Mouse (Mus musculus) neural tube, embryonic 12.5 days (tissue): ENCODE results near the gene Ssr1. TPM values are rescaled to one million over a fixed set of nuclear protein-coding genes. Genes with fewer than 3 reads are reported as not detected.

Experiments
- ATAC-seq: fragments of 200-750 bp; cut with Nextera tagmentation; 2 replicates; pipeline ENCODE4 v1.8.0; 2017; ENCODE audit warnings: low read depth, mild to moderate bottlenecking, moderate TSS enrichment, moderate library complexity; ENCODE audit not compliant: low FRiP score
- H3K27ac ChIP-seq: fragments of 300-500 bp; sonication (generic); 2 replicates; pipeline ENCODE4 v1.5.1; 2016
- H3K27me3 ChIP-seq: fragments of 300-500 bp; sonication (generic); replicated peaks from 2 replicates; pipeline ENCODE4 v1.6.1; 2016; ENCODE audit warnings: mild to moderate bottlenecking
- H3K36me3 ChIP-seq: fragments of 300-500 bp; sonication (generic); 2 replicates; pipeline ENCODE4 v1.6.1; 2016; ENCODE audit warnings: mild to moderate bottlenecking
- H3K4me1 ChIP-seq: fragments of 300-500 bp; sonication (generic); 2 replicates; pipeline ENCODE4 v1.6.1; 2016
- H3K4me2 ChIP-seq: fragments of 300-500 bp; sonication (generic); replicated peaks from 2 replicates; pipeline ENCODE4 v1.6.1; 2016; ENCODE audit warnings: mild to moderate bottlenecking
- H3K4me3 ChIP-seq: fragments of 300-500 bp; sonication (generic); 2 replicates; pipeline ENCODE4 v1.5.1; 2016
- H3K9ac ChIP-seq: fragments of 300-500 bp; sonication (generic); 2 replicates; pipeline ENCODE4 v1.6.1; 2016; ENCODE audit warnings: mild to moderate bottlenecking
- H3K9me3 ChIP-seq: fragments of 300-500 bp; sonication (generic); 2 replicates; pipeline ENCODE4 v1.6.1; 2016; ENCODE audit warnings: mild to moderate bottlenecking
- WGBS: fragments of 180-500 bp; shearing (Covaris S2); methylation state at CpG from one replicate; pipeline ENCODE4 v1.1.7; 2016; 5-methylcytosine and 5-hydroxymethylcytosine counted together
- polyA plus RNA-seq: library from polyadenylated mRNA; unstranded; fragments of >200 nt; fragmentation: Nextera tagmentation; extraction: Ambion mirVana; gene quantifications from 2 replicates; pipeline ENCODE4 v1.2.1, GENCODE M21; 2016

Ssr1 gene
- 79.3 and 91.3 TPM in 2 replicates for polyA plus RNA-seq

DNA sequence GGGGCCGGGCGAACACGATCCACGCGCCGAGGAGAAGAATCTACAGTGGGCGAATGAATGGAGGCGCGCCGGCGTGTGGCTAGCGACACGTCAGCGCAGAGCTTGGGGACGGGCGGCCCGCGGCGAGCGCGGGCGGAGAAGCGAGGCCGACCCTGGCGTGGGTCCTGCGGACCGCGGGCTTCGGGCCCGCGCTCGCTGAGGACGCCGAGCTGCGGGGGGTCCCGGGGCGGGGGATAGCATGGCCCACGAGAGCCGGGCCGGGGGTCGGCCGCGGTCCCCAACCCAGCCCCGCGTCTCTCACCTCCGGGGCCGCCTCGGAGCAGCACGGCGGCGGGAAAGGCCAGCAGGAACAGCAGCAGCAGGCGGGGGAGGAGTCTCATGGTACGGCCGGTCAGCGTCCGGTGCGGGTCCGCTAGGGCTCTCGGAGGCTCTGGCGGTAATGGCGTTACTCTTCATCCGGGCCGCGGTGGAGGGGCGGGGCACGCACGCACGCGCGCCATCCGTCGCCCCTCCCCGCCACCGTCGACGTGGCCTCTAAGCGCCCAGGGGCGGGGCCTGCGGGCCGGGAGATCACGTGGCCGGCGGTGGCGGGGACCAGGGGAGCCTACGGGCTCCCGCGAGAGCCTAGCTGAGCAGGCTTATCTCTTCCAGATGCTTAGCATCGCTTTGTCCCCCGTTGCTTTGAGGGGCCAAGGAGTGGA is at the start of gene Ssr1:
Gene Ssr1 (minus strand): TSS at position 514 of the 701 bp plus-strand sequence.
- under 1% methylated on average over 89 of the region's 89 CpGs for WGBS
- H3K4me1 ChIP-seq = peaks cover 9% of the 10 kb centered on the region
- H3K27me3 ChIP-seq = no peaks in the 10 kb centered on the region
- H3K9ac ChIP-seq = peak within 1 kb of the TSS; percentile 91
- H3K4me3 ChIP-seq = peak within 1 kb of the TSS; percentile 90
- peaks cover 22% of the 10 kb centered on the region for H3K36me3 ChIP-seq
- H3K27ac ChIP-seq = peak within 1 kb of the TSS; percentile 86
- ATAC-seq = peak; percentile 99
- no peaks in the 10 kb centered on the region for H3K9me3 ChIP-seq
- H3K4me2 ChIP-seq = peak within 1 kb of the TSS; percentile 77

DNA sequence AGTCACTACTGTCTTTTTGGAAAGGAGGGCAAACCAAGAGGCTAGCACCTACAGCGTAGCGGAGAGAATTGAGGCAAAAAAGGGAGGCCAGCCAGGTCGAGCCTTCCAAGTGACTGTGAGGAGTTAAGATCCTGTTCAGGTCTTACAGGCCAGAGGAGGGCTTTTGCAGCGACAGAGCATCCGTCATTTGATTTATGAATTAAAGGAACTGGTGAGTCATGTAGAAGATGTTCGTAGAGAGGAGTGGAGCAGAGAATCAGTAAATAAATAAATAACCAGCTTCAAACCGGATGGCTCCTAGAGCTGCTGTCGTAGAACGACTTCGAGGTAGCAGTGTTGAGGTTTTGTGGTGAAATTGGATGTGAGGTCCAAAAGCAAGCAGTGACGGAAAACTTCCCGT is 43.8 kb upstream of the Ssr1 start:
- H3K4me3 ChIP-seq = peak overlapping the region; percentile 85
- no peaks in the 10 kb centered on the region for H3K9me3 ChIP-seq
- no peak overlapping the region for H3K27ac ChIP-seq
- WGBS = 49% methylated on average over 12 of the region's 12 CpGs
- peaks cover 21% of the 10 kb centered on the region for H3K36me3 ChIP-seq
- H3K4me1 ChIP-seq = peaks cover 14% of the 10 kb centered on the region
- H3K27me3 ChIP-seq = no peaks in the 10 kb centered on the region
- ATAC-seq = no peak
- H3K9ac ChIP-seq = peak overlapping the region; percentile 83
- peak overlapping the region; percentile 84 for H3K4me2 ChIP-seq

DNA sequence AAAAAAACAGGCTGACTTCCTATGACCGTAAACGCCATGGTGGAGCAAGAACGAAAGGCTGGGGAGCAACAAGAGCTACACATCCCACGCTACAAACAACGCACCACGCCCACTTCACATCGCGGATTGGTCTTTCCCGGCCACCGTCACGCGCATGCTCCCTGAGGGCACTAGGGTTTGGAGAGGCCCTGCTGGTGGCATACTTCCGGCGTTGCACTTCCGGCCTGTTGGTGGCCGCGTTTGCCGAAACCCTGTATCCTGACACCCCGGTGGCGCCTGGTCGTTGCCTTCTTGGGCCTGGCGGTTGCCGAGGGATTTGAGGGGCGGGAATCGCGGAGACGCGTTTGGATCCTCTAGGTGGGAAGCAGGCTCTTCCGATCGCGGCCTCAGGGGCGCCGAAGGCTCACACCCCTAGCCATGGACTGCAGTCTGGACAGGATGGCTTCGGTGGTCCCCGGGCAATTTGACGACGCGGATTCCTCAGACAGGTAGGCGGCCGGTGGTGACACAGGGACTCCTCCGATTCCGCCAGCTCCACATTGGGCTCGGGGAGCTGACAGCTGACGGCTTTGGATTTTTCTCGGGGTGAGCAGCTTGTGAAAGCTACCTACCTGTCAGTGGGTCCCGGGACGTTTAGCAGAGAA is 43.1 kb upstream of the Ssr1 start, which contains the start of gene Cage1:
Gene Cage1 (minus strand): TSS at position 26 of the 644 bp plus-strand sequence.
- Histone ChIP-seq H3K4me1 (peaks cover 14% of the 10 kb centered on the region), H3K9me3 (no peaks in the 10 kb centered on the region), H3K36me3 (peaks cover 17% of the 10 kb centered on the region), H3K4me2 (peak within 1 kb of the TSS; percentile 84), H3K27ac (no peak within 1 kb of the TSS), H3K4me3 (peak within 1 kb of the TSS; percentile 85), H3K27me3 (no peaks in the 10 kb centered on the region), H3K9ac (peak within 1 kb of the TSS; percentile 83)
- ATAC-seq = peak; percentile 98
- whole genome bisulfite sequencing = under 1% methylated on average over 47 of the region's 47 CpGs

DNA sequence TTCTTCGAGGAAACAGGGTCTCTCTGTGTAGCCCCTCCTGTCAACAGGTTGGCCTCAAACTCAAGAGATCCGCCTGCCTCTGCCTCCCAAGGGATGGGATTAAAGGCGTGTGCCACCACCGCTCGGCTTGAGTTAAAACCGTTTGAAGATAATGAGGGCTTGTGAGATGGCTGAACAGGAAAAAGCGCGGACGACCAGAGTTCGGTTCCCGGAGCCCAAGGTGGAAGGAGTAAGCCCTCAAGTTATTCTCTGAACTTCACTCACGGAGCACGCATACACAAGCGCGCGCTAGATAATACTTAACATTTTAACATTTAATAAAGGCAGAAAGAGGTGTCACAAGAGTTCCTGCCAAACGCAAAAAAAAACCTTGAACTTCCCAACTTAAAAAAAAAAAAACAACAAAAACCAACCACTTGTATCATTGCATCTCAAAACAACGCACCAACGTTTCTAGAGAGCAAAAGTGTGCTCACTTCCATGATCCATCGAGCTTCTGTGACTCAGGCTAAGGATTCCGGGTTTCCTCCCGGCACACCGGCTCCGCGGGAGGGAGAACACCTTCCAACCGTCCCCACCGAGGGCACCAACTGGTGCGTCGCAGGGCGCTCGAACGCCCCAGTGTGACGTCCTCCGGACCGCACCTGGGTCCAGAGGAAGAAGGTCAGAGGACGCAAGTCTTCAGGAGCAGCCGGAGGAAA is 42.5 kb upstream of the Ssr1 start, which contains the start of gene Riok1:
Gene Riok1 (plus strand): TSS at position 653 of the 701 bp plus-strand sequence.
- Histone ChIP-seq H3K36me3 (peaks cover 16% of the 10 kb centered on the region), H3K4me3 (peak within 1 kb of the TSS; percentile 85), H3K4me1 (peaks cover 14% of the 10 kb centered on the region), H3K9ac (peak within 1 kb of the TSS; percentile 83), H3K9me3 (no peaks in the 10 kb centered on the region), H3K27ac (no peak within 1 kb of the TSS), H3K27me3 (no peaks in the 10 kb centered on the region), H3K4me2 (peak within 1 kb of the TSS; percentile 84)
- ATAC-seq = no peak; the same call in 1 of the 2 replicates
- 12% methylated on average over 37 of the region's 37 CpGs for WGBS

DNA sequence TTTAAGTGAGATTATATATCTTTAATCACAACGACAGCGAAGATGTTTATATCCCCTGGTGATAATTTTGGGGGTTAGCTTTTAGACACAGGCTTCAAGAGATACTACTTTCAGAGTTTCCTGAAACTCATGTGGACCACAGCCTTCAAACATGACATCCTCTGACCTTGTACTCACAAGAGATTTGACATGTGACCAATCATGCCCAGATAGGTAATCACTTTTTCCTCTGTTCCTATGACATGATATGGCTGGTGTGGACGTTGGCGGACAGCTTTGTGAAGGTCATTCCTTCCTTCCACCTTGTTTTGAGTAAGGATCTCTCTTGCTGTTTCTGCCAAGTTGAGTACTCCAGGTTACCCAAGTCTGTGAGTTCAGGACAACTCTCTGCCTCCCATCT is 34.4 kb upstream of the Ssr1 start:
- no peak overlapping the region for H3K4me2 ChIP-seq
- H3K9ac ChIP-seq = no peak overlapping the region
- no peak for ATAC-seq
- H3K27me3 ChIP-seq = no peaks in the 10 kb centered on the region
- H3K4me1 ChIP-seq = no peaks in the 10 kb centered on the region
- H3K36me3 ChIP-seq = no peaks in the 10 kb centered on the region
- WGBS = 89% methylated on average over 4 of the region's 4 CpGs
- H3K27ac ChIP-seq = no peak overlapping the region
- no peak overlapping the region for H3K4me3 ChIP-seq
- no peaks in the 10 kb centered on the region for H3K9me3 ChIP-seq

DNA sequence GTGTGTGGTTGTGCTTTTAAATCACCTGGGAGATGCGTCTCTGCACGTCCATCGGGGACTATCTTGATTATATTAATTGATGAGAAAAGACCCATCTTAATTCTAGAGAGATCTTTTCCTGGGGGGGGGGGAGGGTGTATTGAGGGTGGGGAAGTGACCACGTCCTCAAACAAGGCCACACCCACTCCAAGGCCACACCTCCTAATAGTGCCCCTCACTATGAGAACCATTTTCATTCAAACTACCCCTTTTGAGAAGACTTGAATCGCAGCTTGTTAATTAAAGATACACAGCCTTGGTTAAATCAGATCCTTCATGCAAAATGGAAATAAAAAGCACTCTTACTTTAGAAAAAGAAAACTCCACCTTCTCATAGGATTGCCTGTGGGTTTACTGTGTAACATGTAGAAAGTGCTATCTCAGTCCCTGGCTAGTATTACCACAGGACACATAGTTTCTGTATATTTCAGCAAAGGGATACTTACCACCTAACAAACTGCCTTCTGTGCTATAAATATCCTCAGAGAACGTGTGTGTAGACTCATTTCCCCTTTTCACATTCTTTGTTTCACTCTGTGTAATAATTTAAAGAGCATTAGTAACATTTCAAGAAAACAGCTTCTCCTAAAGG is 33.7 kb upstream of the Ssr1 start:
- ATAC-seq = no peak
- no peak overlapping the region for H3K27ac ChIP-seq
- no peak overlapping the region for H3K9ac ChIP-seq
- no peaks in the 10 kb centered on the region for H3K36me3 ChIP-seq
- no peaks in the 10 kb centered on the region for H3K4me1 ChIP-seq
- no peak overlapping the region for H3K4me3 ChIP-seq
- no peak overlapping the region for H3K4me2 ChIP-seq
- H3K9me3 ChIP-seq = no peaks in the 10 kb centered on the region
- H3K27me3 ChIP-seq = no peaks in the 10 kb centered on the region
- 70% methylated on average over 6 of the region's 6 CpGs for WGBS

DNA sequence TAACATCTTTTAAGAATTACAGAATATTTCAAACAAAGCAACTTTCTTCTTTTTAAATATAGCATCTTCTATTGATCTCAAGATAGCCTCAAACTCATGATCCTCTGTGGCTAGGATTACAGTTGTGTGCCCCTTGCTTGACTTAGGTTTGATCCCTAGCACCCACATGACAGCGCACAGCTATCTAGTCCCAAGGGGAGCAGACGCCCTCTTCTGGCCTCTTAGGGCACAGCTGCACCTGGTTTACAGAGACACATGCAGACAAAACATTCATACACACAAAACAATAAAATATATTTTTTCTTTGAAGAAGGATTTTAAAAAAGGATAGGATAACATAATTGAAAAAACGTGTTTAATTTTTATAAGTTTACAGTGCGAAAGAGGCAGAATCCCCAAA is 31.9 kb upstream of the Ssr1 start:
- H3K36me3 ChIP-seq = no peaks in the 10 kb centered on the region
- WGBS = 35% methylated on average over 4 of the region's 4 CpGs
- ATAC-seq = no peak

DNA sequence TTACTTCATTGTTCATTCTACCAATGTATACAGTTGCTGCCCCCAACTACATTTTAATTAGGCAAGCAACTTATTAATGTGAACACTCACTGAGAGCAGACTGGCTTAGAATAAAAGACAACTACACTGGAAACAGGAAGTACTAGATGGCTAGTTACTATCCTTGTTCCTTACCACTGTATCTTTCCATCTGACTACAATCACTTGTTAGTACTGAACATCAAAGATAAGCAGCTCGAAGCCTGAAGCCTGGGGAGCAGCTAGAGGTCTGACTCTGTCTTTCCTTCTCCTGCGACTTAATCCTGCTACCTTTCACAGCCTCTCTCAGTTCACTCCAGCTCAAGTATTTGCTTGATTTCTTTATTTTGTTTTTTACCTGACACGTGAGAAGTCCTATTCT is 24.8 kb upstream of the Ssr1 start:
- Histone ChIP-seq H3K4me3 (no peak overlapping the region), H3K9ac (no peak overlapping the region), H3K4me1 (no peaks in the 10 kb centered on the region), H3K27ac (no peak overlapping the region), H3K36me3 (no peaks in the 10 kb centered on the region), H3K27me3 (no peaks in the 10 kb centered on the region), H3K9me3 (no peaks in the 10 kb centered on the region), H3K4me2 (no peak overlapping the region)
- WGBS = 83% methylated on average over 3 of the region's 3 CpGs
- ATAC-seq = no peak

More for the DNA sequence above, 31.9 kb upstream of the Ssr1 start:
- no peaks in the 10 kb centered on the region for H3K9me3 ChIP-seq
- no peak overlapping the region for H3K4me3 ChIP-seq
- H3K4me2 ChIP-seq = no peak overlapping the region
- no peak overlapping the region for H3K9ac ChIP-seq
- H3K27ac ChIP-seq = no peak overlapping the region
- H3K4me1 ChIP-seq = no peaks in the 10 kb centered on the region
- H3K27me3 ChIP-seq = no peaks in the 10 kb centered on the region

DNA sequence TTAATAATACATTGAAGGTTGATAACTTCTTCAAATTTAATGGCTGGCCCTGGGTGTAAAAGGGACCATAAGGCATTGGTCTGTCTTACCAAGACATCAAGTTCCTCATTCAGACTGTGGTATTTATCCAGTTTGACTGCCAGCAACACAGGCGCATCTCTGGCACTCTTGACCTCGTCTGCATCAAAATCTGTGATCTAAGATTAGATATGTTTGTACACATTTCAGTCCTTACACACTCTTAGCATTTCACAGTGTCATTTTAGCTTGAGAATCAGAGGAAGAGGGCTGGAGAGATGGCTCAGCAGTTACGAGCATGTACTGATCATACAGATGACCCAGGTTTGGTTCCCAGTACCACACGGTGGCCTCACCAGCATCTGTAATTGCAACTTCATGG is 21.6 kb upstream of the Ssr1 start:
- Histone ChIP-seq H3K9me3 (no peaks in the 10 kb centered on the region), H3K4me2 (no peak overlapping the region), H3K36me3 (no peaks in the 10 kb centered on the region), H3K9ac (no peak overlapping the region), H3K27me3 (no peaks in the 10 kb centered on the region), H3K4me3 (no peak overlapping the region), H3K4me1 (no peaks in the 10 kb centered on the region), H3K27ac (no peak overlapping the region)
- no peak for ATAC-seq
- 88% methylated on average over 4 of the region's 4 CpGs for WGBS

DNA sequence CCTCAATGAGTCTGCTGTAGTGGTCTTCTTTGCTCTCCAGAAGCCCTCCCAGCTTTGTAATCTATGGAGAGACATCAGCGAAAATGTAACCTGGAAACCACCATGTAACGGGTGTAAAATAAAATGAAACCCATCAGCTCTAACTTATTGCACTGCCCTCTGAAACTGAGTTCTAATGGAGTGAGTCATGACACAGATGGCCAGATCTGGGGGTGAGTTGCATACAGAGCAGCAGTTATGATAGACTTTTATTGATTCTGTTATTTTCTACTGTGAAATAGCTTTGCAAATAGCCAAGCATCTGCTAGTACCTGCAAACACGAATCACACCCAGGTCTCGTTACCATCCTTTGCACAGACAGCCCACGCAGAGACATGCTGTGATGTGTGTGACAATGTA is 18.4 kb upstream of the Ssr1 start:
- no peaks in the 10 kb centered on the region for H3K36me3 ChIP-seq
- no peak overlapping the region for H3K9ac ChIP-seq
- no peaks in the 10 kb centered on the region for H3K9me3 ChIP-seq
- H3K4me3 ChIP-seq = no peak overlapping the region
- no peaks in the 10 kb centered on the region for H3K27me3 ChIP-seq
- ATAC-seq = no peak
- no peaks in the 10 kb centered on the region for H3K4me1 ChIP-seq
- no peak overlapping the region for H3K4me2 ChIP-seq
- 90% methylated on average over 5 of the region's 5 CpGs for WGBS
- no peak overlapping the region for H3K27ac ChIP-seq

DNA sequence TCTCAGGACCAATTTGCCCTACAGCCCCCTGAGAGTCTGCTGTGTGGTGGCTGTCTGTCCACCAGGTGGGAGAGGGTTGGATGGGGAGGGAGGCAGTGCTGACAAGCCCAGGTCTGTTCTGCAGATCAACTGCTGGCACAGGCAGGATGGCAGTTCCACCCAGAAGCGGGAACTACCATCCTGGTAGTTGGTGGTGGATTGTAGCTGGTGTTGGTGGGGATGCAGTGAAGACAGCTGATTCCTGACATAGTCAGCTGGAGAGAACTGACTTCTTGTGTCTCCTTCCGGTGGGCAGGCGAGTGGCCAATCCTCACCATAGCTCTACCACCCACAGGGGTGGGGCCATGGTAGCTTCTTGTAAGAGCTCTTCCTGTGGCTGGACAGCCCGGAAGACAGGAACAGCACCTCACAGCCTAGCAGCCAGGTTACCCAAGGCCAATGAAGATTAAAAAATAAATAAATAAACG is 16.5 kb upstream of the Ssr1 start:
- ATAC-seq = no peak

More for the DNA sequence above, 16.5 kb upstream of the Ssr1 start:
- H3K9ac ChIP-seq = no peak overlapping the region
- no peaks in the 10 kb centered on the region for H3K9me3 ChIP-seq
- H3K36me3 ChIP-seq = no peaks in the 10 kb centered on the region
- no peaks in the 10 kb centered on the region for H3K27me3 ChIP-seq
- no peak overlapping the region for H3K4me2 ChIP-seq
- H3K4me1 ChIP-seq = no peaks in the 10 kb centered on the region
- H3K4me3 ChIP-seq = no peak overlapping the region
- no peak overlapping the region for H3K27ac ChIP-seq
- WGBS = 77% methylated on average over 5 of the region's 5 CpGs
